Mouse (Mus musculus): ENCODE measurements around the gene E2f8.
A peak's percentile ranks its signal among the peaks of the same experiment; 100 is the strongest.

GRCm38 (mm10) chr7:48894152-48894551 is 12.8 kb upstream of the E2f8 start:
- TF ChIP-seq POLR2A (IDR thresholded peaks at IDR 0.05; ENCODE audit: borderline replicate concordance, extremely low read depth, insufficient read depth, insufficient read length, poor library complexity, severe bottlenecking) (no peak), CTCF (IDR thresholded peaks at IDR 0.05; ENCODE audit: borderline replicate concordance, extremely low read depth, insufficient read depth, insufficient read length) (peak; percentile 91)

All from brain, embryonic 14.5 days (tissue).